Mouse (Mus musculus) hematopoietic stem cell, adult 5-6 weeks (primary cell): ENCODE results near the gene Vmn2r105. TPM values are rescaled to one million over a fixed set of nuclear protein-coding genes. Genes with fewer than 3 reads are reported as not detected.

ENCODE experiments used
- ATAC-seq, 2 experiments: fragments of 125-278 bp in 1 of 2; replicated peaks in 1 of 2; 2 replicates each; pipeline ENCODE4 v1.8.0; 2016 to 2017; ENCODE audit warnings: inconsistent platforms in 2 of 2, mild to moderate bottlenecking in 2 of 2, moderate number of reproducible peaks in 2 of 2, low read depth in 1 of 2, moderate TSS enrichment in 1 of 2; ENCODE audit not compliant: low FRiP score in 2 of 2, poor library complexity in 2 of 2, severe bottlenecking in 2 of 2, insufficient read depth in 1 of 2, low TSS enrichment in 1 of 2
- total RNA-seq: library from RNA; stranded (forward); fragments of 172-1452, 232-1000 nt; gene quantifications from 2 replicates; pipeline ENCODE4 v1.2.3, GENCODE M21; 2017

The Vmn2r105 gene
- total RNA-seq, result not detected in 2 replicates

- no peak for ATAC-seq
Measured at GRCm38 (mm10) chr17:20234952-20235351, at the start of gene Vmn2r105. Vmn2r105 (minus strand) TSS chr17:20235052.

- no peak for ATAC-seq
Measured at GRCm38 (mm10) chr17:20255522-20255921, 20.7 kb upstream of the Vmn2r105 start.

DNA sequence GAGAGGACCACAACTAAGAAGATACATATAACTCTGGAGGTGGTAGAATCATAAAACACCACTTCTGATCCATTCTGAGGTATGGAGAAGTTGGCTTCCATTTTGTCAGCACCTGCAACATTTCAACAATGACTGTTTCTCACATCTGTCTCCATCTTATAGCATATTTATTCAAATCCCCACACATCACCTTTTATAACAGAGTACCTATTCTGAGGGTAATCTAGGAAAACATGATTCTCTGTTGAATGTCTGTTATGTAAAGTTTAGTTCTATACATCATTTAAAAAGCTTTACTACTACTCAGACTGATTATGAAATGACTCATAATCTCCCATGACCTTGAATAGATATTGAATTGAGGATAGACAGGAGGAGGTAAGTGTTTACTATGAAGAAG is 51.9 kb downstream of the Vmn2r105 start, which contains the start of gene Fpr-rs6:
Gene Fpr-rs6, minus strand, starts transcription at position 101 of the 400 bp plus-strand sequence.
- ATAC-seq, result no peak

Other genes with a start within 250 kb of the Vmn2r105 start
- not detected in 2 replicates for gene Vmn2r104, start 186.7 kb downstream of the Vmn2r105 start, total RNA-seq
- not detected in 2 replicates for gene Fpr-rs7, start 120.8 kb downstream of the Vmn2r105 start, total RNA-seq
- gene Fpr-rs6, start 52.0 kb downstream of the Vmn2r105 start, total RNA-seq, result not detected in 2 replicates
- not detected in 2 replicates for gene Vmn2r106, start 50.5 kb upstream of the Vmn2r105 start, total RNA-seq
- gene Vmn2r107, start 110.2 kb upstream of the Vmn2r105 start, total RNA-seq, result not detected in 2 replicates
- gene Vmn1r224, start 179.1 kb upstream of the Vmn2r105 start, total RNA-seq, result not detected in 2 replicates
- gene Vmn2r108, start 246.3 kb upstream of the Vmn2r105 start, total RNA-seq, result not detected in 2 replicates